Mouse (Mus musculus) stomach, postnatal 0 days (tissue): ENCODE results near the gene Gorasp2.

Experiments used
- CTCF ChIP-seq: IDR thresholded peaks from 2 replicates; pipeline ENCODE4 v1.5.1; 2016; ENCODE audit warnings: antibody characterized with exemption, low read depth, mild to moderate bottlenecking, moderate library complexity
- EP300 ChIP-seq: optimal IDR thresholded peaks from 2 replicates; pipeline ENCODE3; 2016; ENCODE audit warnings: antibody characterized with exemption

GRCm38 (mm10) chr2:70614745-70615351 is 46.5 kb upstream of the Gorasp2 start:
- TF ChIP-seq CTCF (no peak), EP300 (no peak)
